Mouse (Mus musculus) intestine, embryonic 14.5 days (tissue): ENCODE results near the gene Atg9b. TPM values are rescaled to one million over a fixed set of nuclear protein-coding genes. Genes with fewer than 3 reads are reported as not detected.

ENCODE experiments used
- ATAC-seq: fragments of 200-750 bp; cut with Nextera tagmentation; replicated peaks from 2 replicates; pipeline ENCODE4 v1.8.0; 2017; ENCODE audit warnings: low read depth, moderate number of reproducible peaks, moderate TSS enrichment, moderate library complexity; ENCODE audit not compliant: low FRiP score, low TSS enrichment
- DNase-seq: peaks from one replicate; pipeline ENCODE4 v3.0.0-alpha.2; 2018; ENCODE audit warnings: low spot score
- H3K27ac ChIP-seq: fragments of 300-500 bp; sonication (generic); 2 replicates; pipeline ENCODE4 v1.5.1; 2014; ENCODE audit warnings: low read depth, mild to moderate bottlenecking, control low read depth
- H3K27me3 ChIP-seq: fragments of 300-500 bp; sonication (generic); replicated peaks from 2 replicates; pipeline ENCODE4 v1.6.1; 2014; ENCODE audit warnings: low read length, control low read depth; ENCODE audit not compliant: control insufficient read depth, insufficient read depth
- H3K36me3 ChIP-seq: fragments of 300-500 bp; sonication (generic); 2 replicates; pipeline ENCODE4 v1.6.1; 2014; ENCODE audit warnings: low read length, control low read depth; ENCODE audit not compliant: control insufficient read depth, insufficient read depth
- H3K4me1 ChIP-seq: fragments of 300-500 bp; sonication (generic); replicated peaks from 2 replicates; pipeline ENCODE4 v1.6.1; 2014; ENCODE audit warnings: low read length, control low read depth, mixed read lengths; ENCODE audit not compliant: control insufficient read depth, insufficient read depth
- H3K4me2 ChIP-seq: fragments of 300-500 bp; sonication (generic); 2 replicates; pipeline ENCODE4 v1.6.1; 2014; ENCODE audit warnings: low read length
- H3K4me3 ChIP-seq: fragments of 300-500 bp; sonication (generic); 2 replicates; pipeline ENCODE4 v1.5.1; 2014; ENCODE audit warnings: low read depth, low read length, control low read depth, mixed read lengths
- H3K9ac ChIP-seq: fragments of 300-500 bp; sonication (generic); 2 replicates; pipeline ENCODE4 v1.6.1; 2014; ENCODE audit warnings: mild to moderate bottlenecking, low read length
- H3K9me3 ChIP-seq: fragments of 300-500 bp; sonication (generic); 2 replicates; pipeline ENCODE4 v1.6.1; 2016; ENCODE audit warnings: low read length, control low read depth; ENCODE audit not compliant: control insufficient read depth
- WGBS: fragments of 180-500 bp; shearing (Covaris S2); extraction: QIAGEN DNeasy Blood & Tissue Kit; methylation state at CpG from one replicate; pipeline ENCODE4 v1.1.7; 2014; 5-methylcytosine and 5-hydroxymethylcytosine counted together
- polyA plus RNA-seq: library from polyadenylated mRNA; unstranded; fragments of >200 nt; fragmentation: Nextera tagmentation; extraction: Ambion mirVana; gene quantifications from 2 replicates; pipeline ENCODE4 v1.2.1, GENCODE M21; 2014

The Atg9b gene
- polyA plus RNA-seq = 0.66 and 1.0 TPM in 2 replicates

GRCm38 (mm10) chr5:24391864-24392263 is at the start of gene Atg9b:
Gene Atg9b, minus strand, starts transcription at chr5:24392143.
- Histone ChIP-seq H3K4me1 (peaks cover 22% of the 10 kb centered on the region), H3K27ac (no peak within 1 kb of the TSS), H3K4me3 (no peak within 1 kb of the TSS), H3K9me3 (no peaks in the 10 kb centered on the region), H3K4me2 (no peak within 1 kb of the TSS), H3K9ac (no peak within 1 kb of the TSS), H3K27me3 (0 out of 2 replicates have a peak, but pooled peaks cover 8% of the 10 kb centered on the region), H3K36me3 (no peaks in the 10 kb centered on the region)
- ATAC-seq = no peak
- 81% methylated on average over 7 of the region's 7 CpGs for WGBS
- DNase-seq = no peak

- ATAC-seq (no peak), DNase-seq (no peak)
- no peak overlapping the region for H3K9ac ChIP-seq
- H3K27ac ChIP-seq = no peak overlapping the region
- peaks cover 16% of the 10 kb centered on the region for H3K4me1 ChIP-seq
- no peaks in the 10 kb centered on the region for H3K9me3 ChIP-seq
- H3K4me3 ChIP-seq = no peak overlapping the region
- H3K36me3 ChIP-seq = peaks cover 74% of the 10 kb centered on the region
- no peak overlapping the region for H3K4me2 ChIP-seq
- 95% methylated on average over 8 of the region's 8 CpGs for WGBS
- H3K27me3 ChIP-seq = no peaks in the 10 kb centered on the region
Observed at GRCm38 (mm10) chr5:24441187-24441586, 49.2 kb upstream of the Atg9b start.

DNA sequence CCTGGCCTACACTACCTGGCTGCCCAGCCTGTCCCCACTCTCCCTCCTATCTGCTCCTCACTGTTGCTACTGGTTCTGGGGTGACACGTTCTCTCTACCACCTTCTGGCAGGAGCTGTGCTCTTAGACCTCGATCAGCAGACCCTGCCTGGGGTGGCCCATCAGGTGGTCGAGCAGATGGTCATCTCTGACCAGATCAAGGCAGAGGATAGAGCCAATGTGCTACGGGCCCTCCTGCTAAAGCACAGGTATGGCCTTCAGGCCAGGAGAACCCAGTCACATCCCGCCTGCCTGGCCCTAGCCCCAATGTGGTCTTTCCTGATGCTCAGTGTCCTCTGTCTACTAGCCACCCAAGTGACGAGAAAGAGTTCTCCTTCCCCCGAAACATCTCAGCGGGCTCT is 42.0 kb upstream of the Atg9b start:
- DNase-seq (no peak), ATAC-seq (no peak)
- Histone ChIP-seq H3K4me1 (no peaks in the 10 kb centered on the region), H3K27ac (no peak overlapping the region), H3K4me3 (no peak overlapping the region), H3K27me3 (no peaks in the 10 kb centered on the region), H3K4me2 (no peak overlapping the region), H3K9ac (no peak overlapping the region), H3K9me3 (no peaks in the 10 kb centered on the region), H3K36me3 (peaks cover 97% of the 10 kb centered on the region)
- WGBS = 90% methylated on average over 8 of the region's 8 CpGs

- no peak for ATAC-seq
- WGBS = 15% methylated on average over 9 of the region's 9 CpGs
- no peaks in the 10 kb centered on the region for H3K27me3 ChIP-seq
- no peak overlapping the region for H3K9ac ChIP-seq
- peaks cover 29% of the 10 kb centered on the region for H3K4me1 ChIP-seq
- DNase-seq = peak; percentile 64
- peak overlapping the region; percentile 29 for H3K4me2 ChIP-seq
- peak overlapping the region; percentile 44 for H3K27ac ChIP-seq
- peak overlapping the region; percentile 22 for H3K4me3 ChIP-seq
- peaks cover 45% of the 10 kb centered on the region for H3K36me3 ChIP-seq
- H3K9me3 ChIP-seq = no peaks in the 10 kb centered on the region
Observed at GRCm38 (mm10) chr5:24428596-24428995, 36.7 kb upstream of the Atg9b start.

GRCm38 (mm10) chr5:24427981-24428402 is 36.0 kb upstream of the Atg9b start:
- no peaks in the 10 kb centered on the region for H3K27me3 ChIP-seq
- H3K9ac ChIP-seq = no peak overlapping the region
- H3K27ac ChIP-seq = peak overlapping the region; percentile 44; the same call in 1 of the 2 replicates
- H3K9me3 ChIP-seq = no peaks in the 10 kb centered on the region
- H3K4me3 ChIP-seq = peak overlapping the region; percentile 22
- peak overlapping the region; percentile 88 for H3K4me2 ChIP-seq
- H3K4me1 ChIP-seq = peaks cover 29% of the 10 kb centered on the region
- DNase-seq = peak; percentile 72
- ATAC-seq = peak; percentile 45
- WGBS = 10% methylated on average over 15 of the region's 15 CpGs
- H3K36me3 ChIP-seq = peaks cover 39% of the 10 kb centered on the region

DNA sequence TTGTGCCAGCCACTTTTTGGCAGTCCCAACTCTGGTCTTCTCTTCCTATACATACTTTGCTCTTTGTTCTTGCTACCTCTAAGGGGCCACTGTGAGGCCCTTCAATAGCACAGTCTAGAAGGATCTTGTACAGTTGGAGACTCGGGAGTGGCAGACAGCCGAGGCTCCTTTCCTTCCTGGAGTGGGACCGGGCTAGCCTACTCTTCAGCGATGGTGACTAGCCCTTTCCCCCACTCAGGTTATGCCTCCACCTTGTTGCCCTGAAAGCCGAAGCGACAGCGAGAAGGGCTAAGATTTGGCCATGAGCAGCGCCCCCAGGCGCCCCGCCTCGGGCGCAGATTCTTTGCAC is 35.3 kb upstream of the Atg9b start:
- no peak for ATAC-seq
- Histone ChIP-seq H3K4me3 (peak overlapping the region; percentile 18), H3K36me3 (peaks cover 32% of the 10 kb centered on the region), H3K27me3 (no peaks in the 10 kb centered on the region), H3K4me1 (peaks cover 37% of the 10 kb centered on the region), H3K9me3 (no peaks in the 10 kb centered on the region), H3K9ac (no peak overlapping the region), H3K27ac (no peak overlapping the region), H3K4me2 (peak overlapping the region; percentile 88)
- no peak for DNase-seq
- WGBS = 29% methylated on average over 12 of the region's 12 CpGs

GRCm38 (mm10) chr5:24426556-24427284 is 34.8 kb upstream of the Atg9b start:
- H3K27me3 ChIP-seq = no peaks in the 10 kb centered on the region
- peak overlapping the region; percentile 70 for H3K4me3 ChIP-seq
- peaks cover 38% of the 10 kb centered on the region for H3K4me1 ChIP-seq
- H3K36me3 ChIP-seq = peaks cover 29% of the 10 kb centered on the region
- no peaks in the 10 kb centered on the region for H3K9me3 ChIP-seq
- 13% methylated on average over 9 of the region's 9 CpGs for WGBS
- 0 out of 2 replicates have a peak overlapping the region, but pooled peaks have one; percentile 58 for H3K9ac ChIP-seq
- no peak for DNase-seq
- no peak overlapping the region for H3K27ac ChIP-seq
- ATAC-seq = no peak
- peak overlapping the region; percentile 88 for H3K4me2 ChIP-seq

- no peaks in the 10 kb centered on the region for H3K27me3 ChIP-seq
- H3K4me1 ChIP-seq = peaks cover 38% of the 10 kb centered on the region
- H3K9me3 ChIP-seq = no peaks in the 10 kb centered on the region
- DNase-seq (peak; percentile 62), ATAC-seq (no peak)
- 2% methylated on average over 10 of the region's 10 CpGs for WGBS
- peak overlapping the region; percentile 70 for H3K4me3 ChIP-seq
- H3K36me3 ChIP-seq = peaks cover 24% of the 10 kb centered on the region
- H3K9ac ChIP-seq = peak overlapping the region; percentile 58
- H3K27ac ChIP-seq = no peak overlapping the region
- peak overlapping the region; percentile 88 for H3K4me2 ChIP-seq
Observed at GRCm38 (mm10) chr5:24426037-24426432, 34.1 kb upstream of the Atg9b start.
